Mouse (Mus musculus): ENCODE measurements around the gene Nmrk2.

GRCm38 (mm10) chr10:81168521-81169244, 33.2 kb downstream of the Nmrk2 start:
- TF ChIP-seq CTCF (IDR thresholded peaks at IDR 0.05; ENCODE audit: low read depth) = no peak
- no peak for TF ChIP-seq EP300 (IDR thresholded peaks at IDR 0.05; ENCODE audit: low read depth)
